Mouse (Mus musculus) megakaryocyte progenitor cell, adult 5-6 weeks (primary cell): ENCODE results near the gene Cbr1. TPM values are rescaled to one million over a fixed set of nuclear protein-coding genes. Genes with fewer than 3 reads are reported as not detected.

ENCODE experiments used
- ATAC-seq: replicated peaks from 2 replicates; pipeline ENCODE4 v1.8.0; 2016; ENCODE audit warnings: mild to moderate bottlenecking, moderate TSS enrichment, inconsistent platforms; ENCODE audit not compliant: poor library complexity
- total RNA-seq, 2 experiments: library from RNA; stranded (forward) in 1 of 2; stranded (reverse) in 1 of 2; fragments of 157-497, 149-512 nt in 1 of 2; fragments of 200-1000 nt in 1 of 2; gene quantifications; 2 replicates each; pipeline versions ENCODE4 v1.2.3 to v1.2.4; 2015 to 2017

Gene Cbr1
- total RNA-seq (2015), result 20.7 and 27.4 TPM in 2 replicates
- 15.2 and 16.7 TPM in 2 replicates for total RNA-seq (2017)

DNA sequence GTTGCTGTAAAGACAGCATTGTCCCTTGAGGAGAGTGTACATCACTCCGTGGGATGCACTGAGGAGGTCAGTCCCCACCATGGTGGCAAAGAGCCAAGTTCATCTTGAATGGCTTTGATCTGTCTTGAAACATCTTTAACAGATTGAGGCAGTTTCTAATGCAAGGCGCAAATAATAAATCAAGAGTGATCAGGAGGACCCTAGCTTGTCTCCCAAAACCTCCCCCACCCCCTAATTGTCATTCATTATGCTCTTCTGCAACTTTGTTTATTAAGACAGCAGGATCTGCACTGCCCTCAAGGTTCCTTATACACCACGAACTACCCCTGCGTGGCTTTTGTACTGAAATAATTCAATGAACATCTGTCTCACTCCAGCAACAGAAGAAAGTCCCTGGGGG is at the start of gene Cbr1:
Gene Cbr1, plus strand, starts transcription at position 301 of the 400 bp plus-strand sequence.
- ATAC-seq, result no peak

GRCm38 (mm10) chr16:93557646-93558045 is 48.0 kb upstream of the Cbr1 start:
- no peak for ATAC-seq

DNA sequence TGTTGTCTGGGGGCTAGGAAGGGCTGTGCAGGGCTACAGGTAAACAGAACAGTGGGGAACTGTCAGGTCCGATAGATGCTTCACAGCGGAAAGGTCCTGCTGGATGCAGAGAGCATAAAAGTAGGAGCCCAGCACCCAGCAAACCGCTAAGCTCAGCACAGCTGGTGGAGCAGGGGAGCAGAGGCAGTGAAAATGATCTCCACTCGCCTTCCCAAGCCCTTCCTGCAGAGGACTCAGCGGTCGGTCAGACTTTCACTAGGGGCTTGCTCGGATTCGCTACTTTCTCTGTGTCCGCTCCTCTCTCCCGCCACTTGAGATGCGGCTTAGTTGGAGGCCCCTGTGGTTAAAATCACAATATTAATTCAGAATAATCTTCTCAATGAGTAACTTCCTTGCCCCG is 47.2 kb upstream of the Cbr1 start:
- ATAC-seq, result no peak

GRCm38 (mm10) chr16:93572383-93572782 is 33.3 kb upstream of the Cbr1 start:
- ATAC-seq, result peak; percentile 50

GRCm38 (mm10) chr16:93573434-93573833 is 32.2 kb upstream of the Cbr1 start:
- no peak for ATAC-seq

GRCm38 (mm10) chr16:93574521-93575191 is 31.0 kb upstream of the Cbr1 start:
- no peak for ATAC-seq

- no peak for ATAC-seq
Observed at GRCm38 (mm10) chr16:93575574-93575973, 30.1 kb upstream of the Cbr1 start.

- ATAC-seq, result peak; percentile 81
Observed at GRCm38 (mm10) chr16:93576412-93577082, 29.1 kb upstream of the Cbr1 start.

DNA sequence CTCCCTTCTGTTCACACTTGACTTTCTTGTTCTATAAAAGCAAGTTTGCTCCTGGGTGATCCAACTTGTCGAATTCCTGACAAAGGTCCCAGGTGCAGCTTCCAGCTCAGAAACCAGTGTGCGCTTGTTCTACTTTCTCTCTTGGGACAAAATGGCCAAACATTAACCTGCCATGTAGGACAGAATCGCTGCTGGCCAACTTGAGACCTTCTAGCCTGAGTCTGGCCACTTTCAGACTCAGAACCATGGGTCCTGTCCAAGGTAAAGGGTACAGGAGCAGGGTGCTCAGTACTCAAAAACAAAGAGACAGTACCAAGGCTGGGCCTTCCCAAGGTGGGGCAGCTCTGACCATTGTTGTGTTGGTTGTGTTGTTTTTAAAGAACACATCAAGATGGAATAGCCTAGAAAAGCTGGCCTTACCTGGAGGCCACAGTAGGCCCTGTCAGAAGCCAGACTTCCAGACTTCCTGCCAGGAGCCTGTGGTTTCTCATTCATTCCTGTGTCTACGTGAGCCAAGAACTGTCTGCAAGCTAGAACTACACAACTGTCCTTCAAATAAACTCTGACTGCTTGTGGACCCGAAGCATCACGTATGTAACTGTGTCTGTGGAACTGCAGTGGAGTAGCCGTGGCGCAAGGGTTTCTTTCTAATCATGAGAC is 27.2 kb upstream of the Cbr1 start:
- ATAC-seq, result no peak

DNA sequence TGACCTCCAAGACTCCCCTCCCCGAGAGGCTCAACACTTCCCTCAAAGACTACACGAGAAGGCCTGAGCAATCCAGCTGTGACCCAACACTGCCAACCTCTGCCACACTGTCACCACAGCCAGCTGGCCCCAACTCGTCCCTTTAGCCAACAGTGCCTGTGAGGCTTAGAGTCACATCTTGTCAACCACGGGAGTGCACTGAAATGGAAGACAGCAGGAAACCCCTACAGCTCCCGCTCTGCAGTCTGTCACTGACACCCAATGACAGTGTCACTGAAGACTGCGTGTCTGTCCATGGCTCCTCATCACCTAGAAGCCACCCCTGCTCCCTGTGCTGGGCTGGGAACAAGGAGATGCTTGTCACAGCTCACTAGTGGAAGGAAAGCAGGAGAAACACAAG is 24.5 kb upstream of the Cbr1 start:
- no peak for ATAC-seq

DNA sequence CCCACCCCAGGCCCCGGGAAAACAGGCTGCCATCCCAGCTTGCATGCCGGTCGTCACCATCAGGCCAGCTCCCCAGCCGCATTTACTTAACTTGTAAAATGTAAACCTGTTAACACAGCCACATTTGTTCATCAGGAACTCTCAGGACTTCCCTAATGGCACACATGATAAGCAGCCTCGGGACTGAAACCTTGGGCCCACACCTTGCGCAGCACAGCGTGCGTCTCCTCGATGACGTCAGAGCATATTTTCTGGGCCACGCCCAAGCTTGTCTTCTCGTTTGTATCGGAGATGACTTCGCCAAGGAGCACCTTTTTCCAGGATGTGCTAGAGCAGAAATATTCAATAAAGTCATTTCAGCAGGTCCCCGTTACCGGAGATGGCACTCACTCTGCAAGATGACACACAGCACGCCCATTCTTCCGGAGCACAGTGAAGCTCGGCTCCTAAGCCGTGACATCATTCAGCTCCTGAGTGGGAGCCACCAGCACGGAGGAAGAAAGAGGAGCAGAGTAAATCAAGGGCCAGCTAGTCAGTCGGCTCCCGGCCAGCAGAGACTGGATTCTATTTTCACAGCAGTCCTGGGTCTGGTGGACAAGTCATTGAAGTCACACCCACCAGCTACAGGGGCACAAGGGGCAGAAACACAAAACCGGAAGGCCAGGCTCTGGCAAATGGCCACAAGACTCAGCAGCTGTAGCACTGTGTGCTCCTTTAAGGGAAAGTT is 20.5 kb upstream of the Cbr1 start:
- peak; percentile 29 for ATAC-seq

DNA sequence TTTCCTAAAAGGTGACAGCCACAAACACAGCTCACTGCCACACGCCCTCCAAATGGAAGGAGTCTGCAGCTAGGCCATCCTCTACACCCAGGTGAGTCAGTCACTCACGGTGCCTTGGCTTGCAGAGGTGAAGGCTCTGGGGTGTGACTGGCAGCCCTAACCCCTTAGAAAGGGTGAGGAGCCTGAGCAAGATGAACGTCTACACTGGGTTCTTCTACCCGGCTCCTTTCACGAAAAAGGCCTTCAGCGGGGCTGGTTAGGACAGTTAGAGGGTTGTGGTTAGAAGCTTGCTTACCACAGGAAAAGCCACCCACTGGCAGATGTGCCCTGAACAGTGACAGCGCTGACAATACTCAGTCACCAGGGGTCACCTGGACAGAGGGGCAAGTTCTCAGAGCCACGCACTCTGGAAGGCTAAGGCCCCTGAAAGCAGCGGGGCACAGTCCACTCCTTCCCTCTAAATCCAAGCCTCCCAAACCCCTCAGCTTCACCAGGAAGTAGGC is 19.9 kb upstream of the Cbr1 start:
- peak; percentile 73 for ATAC-seq

DNA sequence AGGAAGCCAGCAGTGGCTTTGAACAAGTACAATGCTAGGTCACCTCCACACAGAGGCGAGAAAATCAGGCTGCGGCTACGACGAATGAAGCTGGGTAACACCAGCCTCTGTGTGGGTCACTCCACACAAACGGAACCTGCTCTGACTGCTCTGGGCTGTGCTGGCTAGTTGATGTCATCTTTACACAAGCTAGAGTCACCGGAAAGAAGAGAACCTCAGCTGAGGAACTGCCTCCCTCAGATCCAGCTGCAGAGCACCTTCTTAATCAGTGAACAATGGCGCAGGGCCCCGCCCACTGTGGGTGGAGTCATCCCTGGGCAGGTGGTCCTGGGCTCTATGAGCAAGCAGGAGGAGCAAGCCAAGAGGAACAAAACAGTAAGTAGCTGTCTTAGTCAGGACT is 19.3 kb upstream of the Cbr1 start:
- peak; percentile 68 for ATAC-seq

- ATAC-seq, result no peak
Observed at GRCm38 (mm10) chr16:93588281-93588680, 17.4 kb upstream of the Cbr1 start.

DNA sequence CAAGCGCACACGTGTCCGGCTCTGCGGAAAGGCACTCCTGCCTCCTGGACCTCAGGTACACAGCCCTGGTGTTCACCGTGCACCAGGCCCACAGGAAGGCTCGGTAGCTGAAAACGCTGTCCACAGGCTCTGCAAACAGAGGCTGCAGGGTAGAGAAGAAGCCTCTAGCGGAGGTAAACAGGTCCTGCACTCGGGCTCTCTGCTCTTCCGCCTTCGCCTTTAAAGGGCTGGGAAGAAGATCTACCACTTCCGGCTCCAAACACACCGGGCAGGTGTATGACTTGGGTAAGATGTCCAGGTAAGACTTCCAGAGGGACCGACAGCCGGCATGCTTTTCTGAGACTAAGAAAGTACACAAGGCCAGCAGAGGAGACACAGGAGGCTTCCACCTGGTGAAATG is 14.7 kb upstream of the Cbr1 start:
- no peak for ATAC-seq

DNA sequence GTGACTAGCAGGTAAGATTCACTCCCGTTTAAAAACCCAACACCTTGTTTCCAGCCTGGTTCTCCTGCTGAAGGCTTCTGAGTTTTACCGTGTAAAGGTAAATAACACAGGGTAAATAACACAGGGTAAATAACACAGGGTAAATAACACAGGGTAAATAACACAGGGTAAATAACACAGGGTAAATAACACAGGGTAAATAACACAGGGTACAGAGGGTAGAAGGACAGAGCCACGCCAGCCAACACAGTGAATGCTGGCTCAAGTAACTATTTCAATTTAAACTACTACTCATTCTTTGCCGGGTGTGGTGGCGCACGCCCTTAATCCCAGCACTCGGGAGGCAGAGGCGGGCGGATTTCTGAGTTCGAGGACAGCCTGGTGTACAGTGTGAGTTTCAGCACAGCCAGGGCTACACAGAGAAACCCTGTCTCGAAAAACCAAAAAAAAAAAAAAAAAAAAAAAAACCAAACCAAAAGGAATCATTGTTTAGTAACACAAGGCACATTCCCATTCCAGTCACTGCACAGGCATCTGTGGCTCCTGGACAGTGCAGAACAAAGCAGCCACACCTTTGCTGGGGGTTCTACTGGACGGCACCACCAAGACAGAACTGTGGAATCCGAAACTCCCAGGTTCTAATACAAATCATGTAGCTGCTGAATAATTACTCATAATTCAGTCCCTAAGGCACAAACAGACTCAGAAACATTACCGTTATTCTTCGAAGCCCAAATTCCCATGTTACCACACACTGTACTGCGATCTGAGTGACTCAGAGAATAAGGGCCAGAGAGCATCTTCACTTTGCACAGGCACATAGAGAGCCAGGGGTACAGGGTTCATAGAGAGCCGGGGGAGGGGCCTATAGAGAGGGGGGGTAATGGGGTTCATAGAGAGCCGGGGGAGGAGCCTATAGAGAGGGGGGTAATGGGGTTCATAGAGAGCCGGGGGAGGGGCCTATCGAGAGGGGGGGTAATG is 13.9 kb upstream of the Cbr1 start:
- no peak for ATAC-seq

- ATAC-seq, result no peak
Observed at GRCm38 (mm10) chr16:93592711-93593110, 12.9 kb upstream of the Cbr1 start.

GRCm38 (mm10) chr16:93593406-93593805 is 12.2 kb upstream of the Cbr1 start:
- ATAC-seq, result no peak

- no peak for ATAC-seq
Observed at GRCm38 (mm10) chr16:93594448-93594847, 11.2 kb upstream of the Cbr1 start.

- ATAC-seq, result no peak
Observed at GRCm38 (mm10) chr16:93595766-93596165, 9.9 kb upstream of the Cbr1 start.
